Mouse (Mus musculus) heart, postnatal 0 days (tissue): ENCODE measurements around the gene Ulk4. TPM values are rescaled to one million over a fixed set of nuclear protein-coding genes. Genes with fewer than 3 reads are reported as not detected.

ENCODE experiments used
- ATAC-seq: fragments of 200-750 bp; cut with Nextera tagmentation; 2 replicates; pipeline ENCODE4 v1.8.0; 2017; ENCODE audit warnings: low read depth, moderate number of reproducible peaks, moderate library complexity; ENCODE audit not compliant: insufficient read depth
- DNase-seq: peaks from one replicate; pipeline ENCODE4 v3.0.0-alpha.2; 2016; ENCODE audit warnings: low spot score
- H3K27ac ChIP-seq: fragments of 300-500 bp; sonication (generic); 2 replicates; pipeline ENCODE4 v1.5.1; 2014; ENCODE audit warnings: low read depth, mild to moderate bottlenecking
- H3K27me3 ChIP-seq: fragments of 300-500 bp; sonication (generic); 2 replicates; pipeline ENCODE4 v1.6.1; 2014; ENCODE audit warnings: low read length, mixed read lengths; ENCODE audit not compliant: control insufficient read depth, insufficient read depth
- H3K36me3 ChIP-seq: fragments of 300-500 bp; sonication (generic); replicated peaks from 2 replicates; pipeline ENCODE4 v1.6.1; 2014; ENCODE audit warnings: low read length, mixed read lengths; ENCODE audit not compliant: control insufficient read depth, insufficient read depth
- H3K4me1 ChIP-seq: fragments of 300-500 bp; sonication (generic); 2 replicates; pipeline ENCODE4 v1.6.1; 2014; ENCODE audit warnings: antibody characterized with exemption; ENCODE audit not compliant: control insufficient read depth, insufficient read depth
- H3K4me2 ChIP-seq: fragments of 300-500 bp; sonication (generic); 2 replicates; pipeline ENCODE4 v1.6.1; 2014; ENCODE audit warnings: low read depth, mild to moderate bottlenecking, low read length, moderate library complexity
- H3K4me3 ChIP-seq: fragments of 300-500 bp; sonication (generic); 2 replicates; pipeline ENCODE4 v1.5.1; 2014; ENCODE audit warnings: low read depth, low read length
- H3K9ac ChIP-seq: fragments of 300-500 bp; sonication (generic); replicated peaks from 2 replicates; pipeline ENCODE4 v1.6.1; 2014; ENCODE audit warnings: low read depth, low read length, mixed read lengths
- H3K9me3 ChIP-seq: fragments of 300-500 bp; sonication (generic); replicated peaks from 2 replicates; pipeline ENCODE4 v1.6.1; 2016; ENCODE audit warnings: low read length; ENCODE audit not compliant: control insufficient read depth
- CTCF ChIP-seq: IDR thresholded peaks from 2 replicates; pipeline ENCODE4 v1.5.1; 2016; ENCODE audit warnings: antibody characterized with exemption, control low read depth, low read depth
- EP300 ChIP-seq: IDR thresholded peaks from 2 replicates; pipeline ENCODE4 v1.6.1; 2016; ENCODE audit warnings: antibody characterized with exemption, low read depth
- WGBS: fragments of 180-500 bp; shearing (Covaris S2); extraction: QIAGEN DNeasy Blood & Tissue Kit; methylation state at CpG from one replicate; pipeline ENCODE4 v1.1.7; 2014; 5-methylcytosine and 5-hydroxymethylcytosine counted together
- polyA plus RNA-seq: library from polyadenylated mRNA; unstranded; fragments of >200 nt; fragmentation: Nextera tagmentation; extraction: Ambion mirVana; gene quantifications from 2 replicates; pipeline ENCODE4 v1.2.1, GENCODE M21; 2015
- total RNA-seq: library from RNA; depleted of rRNA; stranded (reverse); fragments of >200 nt; gene quantifications from 2 replicates; pipeline ENCODE4 v1.2.3, GENCODE M21; 2014; ENCODE audit warnings: low replicate concordance

Ulk4 gene
- total and polyA plus RNA-seq, 2 experiments from 2014 or later, result 1.5 to 66.7 TPM

- peak overlapping the region; percentile 99 for H3K27ac ChIP-seq
- no peak overlapping the region for H3K4me2 ChIP-seq
- TF ChIP-seq CTCF (no peak), EP300 (no peak)
- ATAC-seq (no peak), DNase-seq (no peak)
- WGBS, result 74% methylated on average over 10 of the region's 10 CpGs
- H3K4me3 ChIP-seq, result no peak overlapping the region
- H3K9ac ChIP-seq, result no peak overlapping the region
- H3K4me1 ChIP-seq, result peaks cover 60% of the 10 kb centered on the region
- H3K36me3 ChIP-seq, result no peaks in the 10 kb centered on the region
- H3K9me3 ChIP-seq, result no peaks in the 10 kb centered on the region
- no peaks in the 10 kb centered on the region for H3K27me3 ChIP-seq
Measured at GRCm38 (mm10) chr9:121312237-121312891, 35.4 kb upstream of the Ulk4 start.

DNA sequence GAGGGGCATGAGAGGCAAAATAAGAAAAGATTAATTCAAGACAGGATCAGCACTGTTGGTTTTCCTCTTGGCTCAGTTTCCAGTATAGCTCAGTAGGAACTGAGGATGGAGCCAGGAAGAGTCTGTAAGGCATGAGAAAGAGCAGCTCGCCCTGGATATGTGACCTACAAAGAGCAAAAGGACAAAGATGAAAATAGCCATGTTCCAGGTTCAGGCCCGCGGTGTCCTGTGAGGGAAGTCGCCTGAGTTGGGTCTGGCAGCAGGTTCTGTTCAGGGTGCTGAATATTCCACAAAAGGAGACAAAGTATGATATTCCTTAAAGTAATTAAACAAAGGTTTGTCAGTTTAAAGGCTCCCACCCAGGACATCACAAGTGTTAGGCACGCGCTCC lies 34.8 kb upstream of the Ulk4 start:
- no peak overlapping the region for H3K4me2 ChIP-seq
- TF ChIP-seq CTCF (no peak), EP300 (no peak)
- no peaks in the 10 kb centered on the region for H3K9me3 ChIP-seq
- peaks cover 55% of the 10 kb centered on the region for H3K4me1 ChIP-seq
- 0 out of 2 replicates have a peak, but pooled peaks cover 4% of the 10 kb centered on the region for H3K36me3 ChIP-seq
- no peak for ATAC-seq
- H3K9ac ChIP-seq, result no peak overlapping the region; the same call in 1 of the 2 replicates
- H3K27me3 ChIP-seq, result no peaks in the 10 kb centered on the region
- H3K4me3 ChIP-seq, result no peak overlapping the region
- WGBS, result 35% methylated on average over 6 of the region's 6 CpGs
- H3K27ac ChIP-seq, result peak overlapping the region; percentile 99
- no peak for DNase-seq

DNA sequence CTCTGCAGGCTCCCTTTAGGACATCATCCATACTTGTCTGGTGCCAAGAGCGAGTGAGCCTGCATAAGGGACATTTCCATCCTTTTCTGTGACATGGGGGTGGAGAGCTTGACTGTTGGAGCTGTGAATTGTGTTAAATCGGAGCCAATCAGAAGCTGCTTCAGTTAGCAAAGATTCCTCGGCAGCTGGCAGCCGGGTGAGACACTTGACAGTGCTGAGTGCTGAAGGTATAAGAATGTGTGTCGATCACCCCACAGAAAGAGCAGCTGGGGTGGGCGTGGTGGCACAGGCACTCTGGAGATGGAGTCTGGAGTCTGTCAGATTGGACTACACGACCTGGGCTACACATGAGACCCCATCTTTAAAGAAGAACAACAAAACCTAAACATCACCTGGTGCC lies 33.5 kb upstream of the Ulk4 start:
- H3K9ac ChIP-seq, result no peak overlapping the region
- peaks cover 42% of the 10 kb centered on the region for H3K4me1 ChIP-seq
- no peak for TF ChIP-seq CTCF
- TF ChIP-seq EP300, result no peak
- WGBS, result 34% methylated on average over 7 of the region's 7 CpGs
- no peak for ATAC-seq
- H3K27me3 ChIP-seq, result no peaks in the 10 kb centered on the region
- H3K9me3 ChIP-seq, result no peaks in the 10 kb centered on the region
- H3K27ac ChIP-seq, result peak overlapping the region; percentile 99
- H3K4me2 ChIP-seq, result no peak overlapping the region
- no peak for DNase-seq
- H3K36me3 ChIP-seq, result 0 out of 2 replicates have a peak, but pooled peaks cover 7% of the 10 kb centered on the region
- H3K4me3 ChIP-seq, result no peak overlapping the region

DNA sequence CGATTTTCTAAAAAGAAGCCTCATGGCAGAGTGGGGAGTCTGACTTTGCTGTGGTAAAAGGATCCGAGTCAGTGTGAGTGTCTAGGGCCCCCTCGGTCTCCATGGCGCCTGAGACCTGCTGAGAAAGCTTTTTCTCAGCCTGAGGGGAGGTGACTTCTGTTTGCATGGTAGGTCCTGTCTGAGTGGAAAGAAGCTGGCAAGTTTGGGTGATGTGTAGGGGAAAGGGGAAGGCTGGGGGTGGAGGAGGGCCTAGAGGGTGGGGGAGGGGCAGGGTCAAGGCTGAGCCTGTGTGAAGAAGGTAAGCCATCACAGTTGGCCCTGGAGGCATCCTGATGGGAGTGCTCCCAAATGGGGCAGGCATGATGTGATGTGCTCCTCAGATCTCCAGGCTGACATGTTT lies 32.3 kb upstream of the Ulk4 start:
- no peak overlapping the region for H3K27ac ChIP-seq
- peaks cover 35% of the 10 kb centered on the region for H3K4me1 ChIP-seq
- H3K9ac ChIP-seq, result no peak overlapping the region
- H3K27me3 ChIP-seq, result no peaks in the 10 kb centered on the region
- no peaks in the 10 kb centered on the region for H3K9me3 ChIP-seq
- H3K4me3 ChIP-seq, result no peak overlapping the region
- 64% methylated on average over 4 of the region's 4 CpGs for WGBS
- no peak for DNase-seq
- 0 out of 2 replicates have a peak, but pooled peaks cover 7% of the 10 kb centered on the region for H3K36me3 ChIP-seq
- ATAC-seq, result no peak
- no peak for TF ChIP-seq EP300
- H3K4me2 ChIP-seq, result no peak overlapping the region

GRCm38 (mm10) chr9:121305456-121305855 lies 28.5 kb upstream of the Ulk4 start:
- WGBS, result 90% methylated on average over 4 of the region's 4 CpGs
- peaks cover 34% of the 10 kb centered on the region for H3K4me1 ChIP-seq
- H3K9me3 ChIP-seq, result no peaks in the 10 kb centered on the region
- H3K36me3 ChIP-seq, result 0 out of 2 replicates have a peak, but pooled peaks cover 7% of the 10 kb centered on the region
- H3K4me2 ChIP-seq, result no peak overlapping the region
- no peak overlapping the region for H3K4me3 ChIP-seq
- H3K27me3 ChIP-seq, result no peaks in the 10 kb centered on the region
- TF ChIP-seq CTCF, result no peak
- no peak overlapping the region for H3K9ac ChIP-seq
- ATAC-seq (no peak), DNase-seq (no peak)
- no peak overlapping the region for H3K27ac ChIP-seq

GRCm38 (mm10) chr9:121304520-121304919 lies 27.5 kb upstream of the Ulk4 start:
- no peak overlapping the region for H3K4me3 ChIP-seq
- 0 out of 2 replicates have a peak, but pooled peaks cover 7% of the 10 kb centered on the region for H3K36me3 ChIP-seq
- TF ChIP-seq EP300, result no peak
- TF ChIP-seq CTCF, result no peak
- no peaks in the 10 kb centered on the region for H3K27me3 ChIP-seq
- H3K4me1 ChIP-seq, result peaks cover 40% of the 10 kb centered on the region
- H3K27ac ChIP-seq, result no peak overlapping the region
- no peak overlapping the region for H3K4me2 ChIP-seq
- ATAC-seq, result no peak
- WGBS, result 82% methylated on average over 10 of the region's 10 CpGs
- H3K9me3 ChIP-seq, result no peaks in the 10 kb centered on the region
- no peak overlapping the region for H3K9ac ChIP-seq
- no peak for DNase-seq
